Mouse (Mus musculus) CH12.LX (cell line): ENCODE data around the gene Galnt6. TPM values are rescaled to one million over a fixed set of nuclear protein-coding genes. Genes with fewer than 3 reads are reported as not detected.

Experiments
- DNase-seq: peaks from one replicate; pipeline ENCODE4 v3.0.0-alpha.2; 2013; ENCODE audit errors: extremely low read depth
- H3K27ac ChIP-seq: 2 replicates; pipeline ENCODE4 v1.5.1; 2012; ENCODE audit warnings: low read depth, mild to moderate bottlenecking, control low read depth, moderate library complexity; ENCODE audit not compliant: insufficient read depth
- H3K27me3 ChIP-seq: replicated peaks from 2 replicates; pipeline ENCODE3; 2012; ENCODE audit warnings: inconsistent platforms
- H3K36me3 ChIP-seq, 2 experiments: replicated peaks in 1 of 2; 2 replicates each; pipeline versions ENCODE3 to v1.6.1; 2012; ENCODE audit warnings: inconsistent platforms in 1 of 2, low read length in 1 of 2, mild to moderate bottlenecking in 1 of 2, mixed read lengths in 1 of 2, moderate library complexity in 1 of 2; ENCODE audit not compliant: control insufficient read depth in 1 of 2, insufficient read depth in 1 of 2
- H3K4me1 ChIP-seq, 2 experiments: 2 replicates each; pipeline ENCODE4 v1.6.1; 2012; ENCODE audit warnings: inconsistent platforms in 1 of 2, moderate library complexity in 1 of 2; ENCODE audit not compliant: insufficient read depth in 2 of 2, control insufficient read depth in 1 of 2
- H3K4me2 ChIP-seq: 2 replicates; pipeline ENCODE4 v1.6.1; 2012; ENCODE audit warnings: low read depth, mild to moderate bottlenecking, control low read depth; ENCODE audit not compliant: poor library complexity, insufficient read depth, severe bottlenecking
- H3K4me3 ChIP-seq, 3 experiments: fragments of 150-350 bp in 1 of 3; sonication (generic) in 1 of 3; replicated peaks in 1 of 3; 2 replicates each; pipeline versions ENCODE3 to v1.5.1; 2011 to 2012; ENCODE audit warnings: low read depth in 2 of 3, low read length in 2 of 3, mild to moderate bottlenecking in 2 of 3, moderate library complexity in 2 of 3, control low read depth in 1 of 3, improper control_type of control experiment in 1 of 3, inconsistent platforms in 1 of 3, mixed read lengths in 1 of 3; ENCODE audit not compliant: poor library complexity in 1 of 3
- H3K79me2 ChIP-seq: replicated peaks from 2 replicates; pipeline ENCODE4 v1.6.1; 2012; ENCODE audit warnings: mild to moderate bottlenecking, moderate library complexity; ENCODE audit not compliant: control insufficient read depth, poor library complexity, insufficient read depth, severe bottlenecking; ENCODE audit errors: extremely low read depth
- H3K9ac ChIP-seq: 2 replicates; pipeline ENCODE4 v1.6.1; 2012; ENCODE audit warnings: low read depth, mild to moderate bottlenecking, control low read depth, moderate library complexity; ENCODE audit not compliant: insufficient read depth
- H3K9me3 ChIP-seq: replicated peaks from 2 replicates; pipeline ENCODE3; 2012; ENCODE audit warnings: low read length, inconsistent platforms, mixed read lengths
- BHLHE40 ChIP-seq: IDR thresholded peaks from 2 replicates; pipeline ENCODE4 v1.6.1; 2011; ENCODE audit warnings: mild to moderate bottlenecking, low read depth, low read length, improper control_type of control experiment
- CHD1 ChIP-seq: IDR thresholded peaks from 2 replicates; pipeline ENCODE4 v1.6.1; 2012; ENCODE audit warnings: low read depth, low read length, improper control_type of control experiment, inconsistent platforms
- CHD2 ChIP-seq: IDR thresholded peaks from 2 replicates; pipeline ENCODE4 v1.6.1; 2011; ENCODE audit warnings: low read length, improper control_type of control experiment
- CTCF ChIP-seq, 2 experiments: IDR thresholded peaks in 1 of 2; conservative IDR thresholded peaks in 1 of 2; 2 replicates each; pipeline ENCODE4 v1.5.1; 2011 to 2012; ENCODE audit warnings: low read depth in 2 of 2, low read length in 2 of 2, improper control_type of control experiment in 1 of 2, inconsistent platforms in 1 of 2, mild to moderate bottlenecking in 1 of 2, moderate library complexity in 1 of 2
- E2F4 ChIP-seq: IDR thresholded peaks from 2 replicates; pipeline ENCODE4 v1.6.1; 2011; ENCODE audit warnings: low read depth, low read length, improper control_type of control experiment; ENCODE audit not compliant: insufficient replicate concordance
- ELF1 ChIP-seq: IDR thresholded peaks from 2 replicates; pipeline ENCODE4 v1.6.1; 2014; ENCODE audit warnings: low read depth, mild to moderate bottlenecking, inconsistent platforms, low read length, improper control_type of control experiment
- EP300 ChIP-seq: IDR thresholded peaks from 2 replicates; pipeline ENCODE4 v1.6.1; 2011; ENCODE audit warnings: low read length, improper control_type of control experiment
- ETS1 ChIP-seq: conservative IDR thresholded peaks from 2 replicates; pipeline ENCODE4 v1.6.1; 2012; ENCODE audit warnings: low read depth, mild to moderate bottlenecking, inconsistent platforms, low read length, improper control_type of control experiment, moderate library complexity
- GABPA ChIP-seq: IDR thresholded peaks from 2 replicates; pipeline ENCODE4 v1.6.1; 2012; ENCODE audit warnings: low read depth, low read length, improper control_type of control experiment, inconsistent platforms; ENCODE audit not compliant: insufficient replicate concordance
- HCFC1 ChIP-seq: IDR thresholded peaks from 2 replicates; pipeline ENCODE4 v1.6.1; 2012; ENCODE audit warnings: low read depth, mild to moderate bottlenecking, inconsistent platforms, low read length, improper control_type of control experiment
- IRF4 ChIP-seq: IDR thresholded peaks from 2 replicates; pipeline ENCODE4 v1.6.1; 2014; ENCODE audit warnings: low read depth, mild to moderate bottlenecking, inconsistent platforms, low read length, improper control_type of control experiment
- JUN ChIP-seq: IDR thresholded peaks from 2 replicates; pipeline ENCODE4 v1.6.1; 2011; ENCODE audit warnings: low read depth, mild to moderate bottlenecking, low read length, improper control_type of control experiment, moderate library complexity; ENCODE audit not compliant: insufficient read depth
- JUND ChIP-seq: conservative IDR thresholded peaks from 2 replicates; pipeline ENCODE4 v1.6.1; 2011; ENCODE audit warnings: low read depth, low read length, improper control_type of control experiment
- KAT2A ChIP-seq: IDR thresholded peaks from 2 replicates; pipeline ENCODE4 v1.6.1; 2012; ENCODE audit warnings: low read length, improper control_type of control experiment, inconsistent platforms; ENCODE audit not compliant: insufficient replicate concordance
- MAFK ChIP-seq: IDR thresholded peaks from 2 replicates; pipeline ENCODE4 v1.6.1; 2011; ENCODE audit warnings: low read length, improper control_type of control experiment; ENCODE audit not compliant: insufficient replicate concordance
- MAX ChIP-seq: IDR thresholded peaks from 2 replicates; pipeline ENCODE4 v1.6.1; 2011; ENCODE audit warnings: low read length, improper control_type of control experiment
- MAZ ChIP-seq: IDR thresholded peaks from 2 replicates; pipeline ENCODE4 v1.6.1; 2012; ENCODE audit warnings: low read depth, mild to moderate bottlenecking, inconsistent platforms, low read length, improper control_type of control experiment, moderate library complexity
- MEF2A ChIP-seq: IDR thresholded peaks from 2 replicates; pipeline ENCODE4 v1.6.1; 2014; ENCODE audit warnings: low read depth, mild to moderate bottlenecking, inconsistent platforms, low read length, improper control_type of control experiment, borderline replicate concordance
- MXI1 ChIP-seq: IDR thresholded peaks from 2 replicates; pipeline ENCODE4 v1.6.1; 2011; ENCODE audit warnings: mild to moderate bottlenecking, low read depth, low read length, improper control_type of control experiment
- MYC ChIP-seq: IDR thresholded peaks from 2 replicates; pipeline ENCODE4 v1.6.1; 2011; ENCODE audit warnings: low read depth, mild to moderate bottlenecking, improper control_type of control experiment, low read length
- NELFE ChIP-seq: IDR thresholded peaks from 2 replicates; pipeline ENCODE4 v1.6.1; 2011; ENCODE audit warnings: low read depth, low read length, improper control_type of control experiment
- NRF1 ChIP-seq: IDR thresholded peaks from 2 replicates; pipeline ENCODE4 v1.6.1; 2014; ENCODE audit warnings: low read depth, mild to moderate bottlenecking, inconsistent platforms, low read length, improper control_type of control experiment, moderate library complexity
- PAX5 ChIP-seq: IDR thresholded peaks from 2 replicates; pipeline ENCODE4 v1.6.1; 2012; ENCODE audit warnings: low read length, inconsistent platforms, mixed read lengths
- POLR2A ChIP-seq: IDR thresholded peaks from 2 replicates; pipeline ENCODE4 v1.6.1; 2011; ENCODE audit warnings: low read depth, mild to moderate bottlenecking, improper control_type of control experiment, low read length
- POLR2AphosphoS2 ChIP-seq: IDR thresholded peaks from 2 replicates; pipeline ENCODE4 v1.6.1; 2011; ENCODE audit warnings: low read depth, low read length, improper control_type of control experiment
- RAD21 ChIP-seq: IDR thresholded peaks from 2 replicates; pipeline ENCODE4 v1.6.1; 2011; ENCODE audit warnings: low read depth, mild to moderate bottlenecking, low read length, improper control_type of control experiment, moderate library complexity
- RCOR1 ChIP-seq: conservative IDR thresholded peaks from 2 replicates; pipeline ENCODE4 v1.6.1; 2012; ENCODE audit warnings: low read depth, mild to moderate bottlenecking, inconsistent platforms, low read length, improper control_type of control experiment
- SIN3A ChIP-seq: IDR thresholded peaks from 2 replicates; pipeline ENCODE4 v1.6.1; 2012; ENCODE audit warnings: low read length, improper control_type of control experiment, inconsistent platforms
- SMC3 ChIP-seq: IDR thresholded peaks from 2 replicates; pipeline ENCODE4 v1.6.1; 2011; ENCODE audit warnings: low read depth, low read length, improper control_type of control experiment
- TBP ChIP-seq: conservative IDR thresholded peaks from 2 replicates; pipeline ENCODE4 v1.6.1; 2011; ENCODE audit warnings: low read depth, low read length, improper control_type of control experiment
- TCF12 ChIP-seq: IDR thresholded peaks from 2 replicates; pipeline ENCODE4 v1.6.1; 2014; ENCODE audit warnings: low read depth, mild to moderate bottlenecking, inconsistent platforms, low read length, improper control_type of control experiment
- UBTF ChIP-seq: IDR thresholded peaks from 2 replicates; pipeline ENCODE4 v1.6.1; 2012; ENCODE audit warnings: low read depth, mild to moderate bottlenecking, inconsistent platforms, low read length, improper control_type of control experiment, moderate library complexity
- USF1 ChIP-seq: IDR thresholded peaks from 2 replicates; pipeline ENCODE4 v1.6.1; 2014; ENCODE audit warnings: low read depth, mild to moderate bottlenecking, inconsistent platforms, low read length, improper control_type of control experiment
- USF2 ChIP-seq: conservative IDR thresholded peaks from 2 replicates; pipeline ENCODE4 v1.6.1; 2011; ENCODE audit warnings: low read depth, low read length, improper control_type of control experiment
- ZC3H11A ChIP-seq: IDR thresholded peaks from 2 replicates; pipeline ENCODE4 v1.6.1; 2012; ENCODE audit warnings: low read depth, mild to moderate bottlenecking, inconsistent platforms, low read length, improper control_type of control experiment
- ZKSCAN1 ChIP-seq: IDR thresholded peaks from 2 replicates; pipeline ENCODE4 v1.6.1; 2012; ENCODE audit warnings: low read depth, inconsistent platforms, low read length, improper control_type of control experiment, borderline replicate concordance
- ZMIZ1 ChIP-seq: IDR thresholded peaks from 2 replicates; pipeline ENCODE4 v1.6.1; 2012; ENCODE audit warnings: low read depth, mild to moderate bottlenecking, inconsistent platforms, low read length, improper control_type of control experiment
- ZNF384 ChIP-seq: IDR thresholded peaks from 2 replicates; pipeline ENCODE4 v1.6.1; 2012; ENCODE audit warnings: low read depth, low read length, improper control_type of control experiment, inconsistent platforms
- dilution Hi-C: fragments of 300-500 bp; cut with MboI; formaldehyde crosslinking; loops from 2 replicates; pipeline ENCODE4 v1.14.3; 2020; ENCODE audit warnings: low sequenced_read_pairs; ENCODE audit not compliant: extremely low pct_unique_long_range_greater_than_20kb, extremely low pct_ligation_motif_present
- in situ Hi-C: fragments of 300-500 bp; cut with MboI; formaldehyde crosslinking; loops from 3 replicates; pipeline ENCODE4 v1.14.3; 2019; ENCODE audit warnings: low sequenced_read_pairs, low pct_ligation_motif_present, low pct_unique_long_range_greater_than_20kb, mixed read lengths
- polyA plus RNA-seq: library from polyadenylated mRNA; unstranded; fragments of >175 nt; gene quantifications from 2 replicates; pipeline ENCODE4 v1.2.1, GENCODE M21; 2012; ENCODE audit warnings: low read depth; ENCODE audit not compliant: insufficient read length
- total RNA-seq, 2 experiments: library from RNA; depleted of rRNA; stranded (reverse); fragments of 300-350 nt in 1 of 2; fragments of >200 nt in 1 of 2; gene quantifications; 2 replicates each; pipeline ENCODE4 v1.2.3; 2012 to 2014

Galnt6 gene
- total and polyA plus RNA-seq, 3 experiments, result 0.58 to 5.0 (median 2.0) TPM

DNA sequence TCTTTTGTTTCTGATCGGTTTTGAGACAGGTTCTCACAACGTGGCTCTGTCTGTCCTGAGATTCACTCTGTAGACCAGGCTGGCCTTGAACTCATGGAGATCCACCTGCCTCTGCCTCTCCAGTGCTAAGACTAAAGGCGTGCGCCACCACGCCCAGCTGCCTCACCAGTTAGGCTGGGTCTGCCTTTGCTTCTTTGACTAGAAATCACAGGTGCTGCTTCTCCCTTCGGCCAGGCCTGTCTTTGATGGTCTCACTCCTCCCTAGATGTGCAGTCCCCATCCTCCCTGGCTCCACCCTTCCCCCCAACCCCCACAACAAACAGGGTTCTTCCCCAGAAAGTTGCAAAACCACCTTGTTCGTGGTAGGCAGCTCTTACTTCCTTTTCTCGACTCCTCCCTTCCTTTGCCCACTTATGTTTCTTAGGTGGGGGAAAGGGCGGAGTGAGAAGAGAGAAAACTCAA is 64.3 kb downstream of the Galnt6 start:
- H3K4me1 ChIP-seq, result peaks cover 18 to 83% of the 10 kb centered on the region in 2 experiments
- dilution Hi-C loops (no loop called here), in situ Hi-C loops (no loop called here)
- no peaks in the 10 kb centered on the region for H3K9me3 ChIP-seq
- peak overlapping the region; percentile 64 for H3K4me2 ChIP-seq
- TF ChIP-seq HCFC1, result peak; percentile 52
- no peak for TF ChIP-seq JUND
- TF ChIP-seq BHLHE40, result peak; percentile 67
- no peak for TF ChIP-seq USF1
- TF ChIP-seq EP300, result peak; percentile 73
- no peak for TF ChIP-seq USF2
- TF ChIP-seq SMC3, result peak; percentile 20
- TF ChIP-seq TCF12, result peak; percentile 88
- TF ChIP-seq UBTF, result no peak
- TF ChIP-seq PAX5, result no peak
- peak; percentile 79 for TF ChIP-seq RCOR1
- no peak for TF ChIP-seq GABPA
- TF ChIP-seq KAT2A, result 0 out of 2 replicates have a peak, but pooled peaks have one; percentile 37
- TF ChIP-seq MYC, result peak; percentile 81
- no peak for TF ChIP-seq CTCF (conservative IDR thresholded peaks at IDR 0.05 in 1 of 2, IDR thresholded peaks at IDR 0.05 in 1 of 2; ENCODE audit: low read depth in 2 of 2, low read length in 2 of 2)
- peak; percentile 90 for TF ChIP-seq IRF4
- no peak for TF ChIP-seq CHD1
- TF ChIP-seq NRF1, result peak; percentile 25; the same call in 1 of the 2 replicates
- TF ChIP-seq TBP, result peak; percentile 97
- TF ChIP-seq MAZ, result peak; percentile 91
- peak; percentile 96 for TF ChIP-seq CHD2
- peak; percentile 60; the same call in 1 of the 2 replicates for TF ChIP-seq ETS1
- TF ChIP-seq ZMIZ1, result peak; percentile 12; the same call in 1 of the 2 replicates
- peak; percentile 62 for TF ChIP-seq ELF1
- TF ChIP-seq JUN, result no peak
- no peak for TF ChIP-seq E2F4
- peak; percentile 52 for TF ChIP-seq POLR2A
- TF ChIP-seq MAFK, result 0 out of 2 replicates have a peak, but pooled peaks have one; percentile 2
- TF ChIP-seq POLR2AphosphoS2, result peak; percentile 60
- TF ChIP-seq MAX, result peak; percentile 60
- no peak for TF ChIP-seq RAD21
- peak; percentile 82 for TF ChIP-seq SIN3A
- no peak for TF ChIP-seq ZNF384
- peak; percentile 75 for TF ChIP-seq MXI1
- TF ChIP-seq ZKSCAN1, result no peak
- TF ChIP-seq MEF2A, result peak; percentile 78
- no peak for TF ChIP-seq ZC3H11A
- no peak for TF ChIP-seq NELFE
- no peaks in the 10 kb centered on the region for H3K27me3 ChIP-seq
- H3K27ac ChIP-seq, result peak overlapping the region; percentile 74
- peaks cover 17 to 45% of the 10 kb centered on the region in 2 experiments for H3K36me3 ChIP-seq
- H3K9ac ChIP-seq, result no peak overlapping the region
- peak; percentile 97 for DNase-seq
- peak overlapping the region in 1 of 3 experiments; percentile 5 for H3K4me3 ChIP-seq
- peaks cover 49% of the 10 kb centered on the region for H3K79me2 ChIP-seq
